Mouse (Mus musculus) midbrain, embryonic 16.5 days (tissue): ENCODE results near the gene Prox1. TPM values are rescaled to one million over a fixed set of nuclear protein-coding genes. Genes with fewer than 3 reads are reported as not detected.

Experiments
- ATAC-seq: fragments of 200-750 bp; cut with Nextera tagmentation; 2 replicates; pipeline ENCODE4 v1.8.0; 2017; ENCODE audit warnings: moderate TSS enrichment
- H3K27ac ChIP-seq: fragments of 300-500 bp; sonication (generic); 2 replicates; pipeline ENCODE4 v1.5.1; 2014; ENCODE audit warnings: mild to moderate bottlenecking, low read length, mixed read lengths
- H3K27me3 ChIP-seq: fragments of 300-500 bp; sonication (generic); 2 replicates; pipeline ENCODE4 v1.6.1; 2014; ENCODE audit warnings: low read depth, low read length, mixed read lengths; ENCODE audit not compliant: control insufficient read depth, insufficient read depth
- H3K36me3 ChIP-seq: fragments of 300-500 bp; sonication (generic); 2 replicates; pipeline ENCODE4 v1.6.1; 2014; ENCODE audit warnings: mild to moderate bottlenecking, low read length, moderate library complexity, mixed read lengths; ENCODE audit not compliant: control insufficient read depth, insufficient read depth
- H3K4me1 ChIP-seq: fragments of 300-500 bp; sonication (generic); 2 replicates; pipeline ENCODE4 v1.6.1; 2014; ENCODE audit warnings: mild to moderate bottlenecking, low read length, mixed read lengths; ENCODE audit not compliant: control insufficient read depth, insufficient read depth
- H3K4me2 ChIP-seq: fragments of 300-500 bp; sonication (generic); 2 replicates; pipeline ENCODE4 v1.6.1; 2014; ENCODE audit warnings: mild to moderate bottlenecking, low read length, mixed read lengths
- H3K4me3 ChIP-seq: fragments of 300-500 bp; sonication (generic); 2 replicates; pipeline ENCODE4 v1.5.1; 2014; ENCODE audit warnings: low read depth, mild to moderate bottlenecking, low read length, moderate library complexity, mixed read lengths
- H3K9ac ChIP-seq: fragments of 300-500 bp; sonication (generic); 2 replicates; pipeline ENCODE4 v1.6.1; 2014; ENCODE audit warnings: low read depth, low read length, mixed read lengths
- H3K9me3 ChIP-seq: fragments of 300-500 bp; sonication (generic); replicated peaks from 2 replicates; pipeline ENCODE4 v1.6.1; 2014; ENCODE audit warnings: mild to moderate bottlenecking, low read length, mixed read lengths; ENCODE audit not compliant: control insufficient read depth, poor library complexity, severe bottlenecking
- WGBS: fragments of 180-500 bp; shearing (Covaris S2); extraction: QIAGEN DNeasy Blood & Tissue Kit; methylation state at CpG from one replicate; pipeline ENCODE4 v1.1.7; 2014; 5-methylcytosine and 5-hydroxymethylcytosine counted together
- polyA plus RNA-seq: library from polyadenylated mRNA; unstranded; fragments of >200 nt; fragmentation: Nextera tagmentation; extraction: Ambion mirVana; gene quantifications from 2 replicates; pipeline ENCODE4 v1.2.1, GENCODE M21; 2015

The Prox1 gene
- polyA plus RNA-seq = 15.9 and 33.5 TPM in 2 replicates

DNA sequence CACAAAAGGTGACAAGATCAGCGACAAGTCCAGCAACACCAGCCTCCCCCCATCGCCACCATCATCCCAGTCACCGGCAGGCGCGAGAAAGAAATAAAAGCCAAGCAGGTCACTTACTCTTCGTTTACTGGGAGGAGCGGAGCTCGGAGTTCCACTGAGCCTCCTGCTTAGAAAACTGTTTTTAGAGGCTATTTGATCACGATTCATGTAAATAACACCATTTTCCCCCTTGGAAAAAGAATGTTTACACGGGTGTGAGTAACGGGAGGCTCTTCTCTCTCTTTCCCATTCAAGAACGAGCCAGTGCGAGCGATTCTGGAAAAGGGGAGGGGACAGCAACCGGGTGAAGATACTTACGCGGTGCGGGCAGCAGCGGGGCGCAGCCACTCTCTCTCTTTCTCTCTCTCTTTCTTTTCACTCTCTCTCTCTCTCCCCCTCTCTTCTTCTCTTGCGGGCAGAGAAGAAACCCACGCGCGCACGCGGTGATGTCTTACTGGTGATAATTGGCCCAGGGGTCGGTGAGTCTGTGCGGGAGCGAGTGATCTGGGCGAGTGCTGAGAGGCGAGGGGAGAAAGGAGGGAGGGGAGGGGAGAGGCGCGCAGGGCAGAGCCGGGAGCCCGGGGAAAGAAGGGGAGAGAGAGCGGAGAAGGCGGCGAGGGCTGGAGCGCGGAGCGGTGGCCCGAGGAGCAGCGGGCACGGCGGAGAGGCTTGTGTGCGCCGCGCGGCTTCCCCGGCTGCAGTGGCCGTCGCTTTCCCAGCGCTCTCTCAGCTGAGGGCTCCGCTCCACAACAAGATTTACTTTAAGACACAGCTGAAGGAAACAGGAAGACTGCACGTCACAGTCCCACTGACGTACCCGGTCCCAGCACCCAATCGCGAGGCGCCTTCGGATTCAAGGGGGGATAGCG lies at the start of gene Prox1:
Prox1 (minus strand) TSS at position 804 of the 908 bp plus-strand sequence.
- peak within 1 kb of the TSS; percentile 69 for H3K4me3 ChIP-seq
- peak within 1 kb of the TSS; percentile 77 for H3K27ac ChIP-seq
- no peaks in the 10 kb centered on the region for H3K9me3 ChIP-seq
- ATAC-seq = peak; percentile 91
- peaks cover 34% of the 10 kb centered on the region for H3K4me1 ChIP-seq
- peak within 1 kb of the TSS; percentile 98 for H3K4me2 ChIP-seq
- H3K36me3 ChIP-seq = no peaks in the 10 kb centered on the region
- under 1% methylated on average over 60 of the region's 62 CpGs for WGBS
- no peaks in the 10 kb centered on the region; the same call in none of the 2 replicates for H3K27me3 ChIP-seq
- peak within 1 kb of the TSS; percentile 70 for H3K9ac ChIP-seq

DNA sequence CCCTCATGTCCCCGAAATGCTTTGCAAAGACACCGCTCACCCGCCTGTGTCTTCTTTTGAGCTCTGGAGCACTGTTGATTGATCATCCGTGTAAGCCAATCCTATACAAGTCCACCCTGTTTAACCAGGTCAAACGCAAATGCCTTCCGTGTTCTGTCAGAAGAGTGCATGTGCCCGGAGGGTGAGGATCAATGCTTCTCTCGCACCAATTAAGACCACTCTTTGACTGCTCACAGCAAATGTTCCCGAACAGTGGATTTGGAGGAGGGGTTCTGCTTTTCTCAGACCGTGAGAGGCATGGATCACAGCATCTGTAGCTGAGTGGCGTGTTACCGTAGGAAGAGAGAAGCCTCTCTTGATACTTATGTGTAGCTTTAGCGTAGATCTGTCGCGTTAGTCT lies 46.1 kb upstream of the Prox1 start:
- Histone ChIP-seq H3K4me3 (no peak overlapping the region), H3K4me1 (no peaks in the 10 kb centered on the region)
- ATAC-seq = no peak

DNA sequence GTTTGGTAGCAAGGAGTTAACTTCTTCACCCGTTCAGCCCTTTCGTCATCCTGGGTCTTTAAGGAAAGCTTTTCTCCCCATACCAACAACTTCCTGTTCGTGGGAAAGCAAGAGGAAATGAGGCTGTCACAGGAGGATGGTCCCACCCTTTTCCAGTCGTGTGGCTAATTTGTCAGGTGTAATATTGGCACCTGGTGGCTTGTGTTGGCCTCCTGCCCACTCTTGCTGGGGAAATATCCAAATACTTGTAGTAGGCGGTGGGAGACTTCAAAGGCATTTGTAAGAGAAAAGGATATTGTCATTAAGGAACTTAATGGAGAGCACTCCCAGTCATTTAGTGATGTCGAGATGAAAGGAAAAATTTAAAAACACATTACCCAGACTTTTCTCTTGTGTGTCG lies 44.1 kb upstream of the Prox1 start:
- H3K36me3 ChIP-seq = no peaks in the 10 kb centered on the region
- no peaks in the 10 kb centered on the region for H3K27me3 ChIP-seq
- H3K4me3 ChIP-seq = no peak overlapping the region
- no peaks in the 10 kb centered on the region; the same call in 1 of the 2 replicates for H3K9me3 ChIP-seq
- H3K27ac ChIP-seq = no peak overlapping the region
- no peaks in the 10 kb centered on the region for H3K4me1 ChIP-seq
- WGBS = 83% methylated on average over 7 of the region's 7 CpGs
- ATAC-seq = no peak
- no peak overlapping the region for H3K9ac ChIP-seq
- H3K4me2 ChIP-seq = no peak overlapping the region

More for the DNA sequence above, 46.1 kb upstream of the Prox1 start:
- 58% methylated on average over 15 of the region's 15 CpGs for WGBS
- Histone ChIP-seq H3K27ac (no peak overlapping the region), H3K4me2 (0 out of 2 replicates have a peak overlapping the region, but pooled peaks have one; percentile 11), H3K36me3 (no peaks in the 10 kb centered on the region), H3K27me3 (no peaks in the 10 kb centered on the region), H3K9ac (no peak overlapping the region), H3K9me3 (no peaks in the 10 kb centered on the region; the same call in 1 of the 2 replicates)

DNA sequence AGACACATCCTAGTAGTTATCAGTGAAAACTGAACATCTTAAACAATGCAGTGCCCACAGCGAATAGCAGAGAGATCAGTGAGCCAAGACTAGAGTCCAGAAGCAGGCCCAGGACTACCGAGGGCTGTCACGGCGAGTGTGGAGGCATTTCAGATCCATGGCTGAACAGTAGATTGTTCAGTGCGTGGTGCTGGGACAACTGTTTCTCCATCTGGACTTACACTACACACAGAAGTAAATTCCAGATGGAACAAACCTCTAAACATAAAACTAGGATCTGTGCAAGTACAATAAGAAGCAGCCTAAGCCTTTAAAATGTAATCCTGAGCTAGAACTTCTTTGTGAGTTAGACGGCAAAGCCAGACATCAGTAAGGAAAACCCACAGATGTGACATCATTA lies 42.7 kb upstream of the Prox1 start:
- Histone ChIP-seq H3K27me3 (no peaks in the 10 kb centered on the region), H3K27ac (no peak overlapping the region), H3K4me2 (no peak overlapping the region), H3K9me3 (no peaks in the 10 kb centered on the region; the same call in 1 of the 2 replicates), H3K9ac (no peak overlapping the region), H3K4me1 (no peaks in the 10 kb centered on the region), H3K36me3 (no peaks in the 10 kb centered on the region), H3K4me3 (no peak overlapping the region)
- WGBS = 94% methylated on average over 6 of the region's 6 CpGs
- no peak for ATAC-seq

DNA sequence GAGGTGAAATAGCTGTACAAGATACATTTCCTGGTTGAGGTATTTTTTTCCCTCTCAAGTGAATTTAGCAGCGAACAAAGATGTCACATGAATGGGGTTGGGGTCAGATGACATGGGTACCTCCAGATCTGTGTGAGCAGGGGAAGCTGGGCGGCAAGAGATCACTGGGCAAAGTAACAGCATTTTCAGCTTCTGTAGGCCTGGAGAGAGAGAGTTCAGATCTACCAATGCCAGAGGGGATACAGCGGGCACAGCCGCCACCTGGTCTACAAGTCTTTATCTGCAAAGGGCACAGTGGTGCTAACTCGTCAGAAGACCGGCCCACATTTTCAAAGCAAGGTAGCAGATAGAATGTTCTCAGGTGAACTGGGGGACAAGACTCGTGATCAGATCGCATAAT lies 36.7 kb upstream of the Prox1 start:
- no peak overlapping the region for H3K9ac ChIP-seq
- no peak overlapping the region for H3K4me3 ChIP-seq
- no peak for ATAC-seq
- WGBS = 92% methylated on average over 8 of the region's 8 CpGs
- H3K27me3 ChIP-seq = no peaks in the 10 kb centered on the region
- no peaks in the 10 kb centered on the region for H3K36me3 ChIP-seq
- no peak overlapping the region for H3K27ac ChIP-seq
- no peaks in the 10 kb centered on the region for H3K4me1 ChIP-seq
- H3K9me3 ChIP-seq = no peaks in the 10 kb centered on the region
- no peak overlapping the region for H3K4me2 ChIP-seq

DNA sequence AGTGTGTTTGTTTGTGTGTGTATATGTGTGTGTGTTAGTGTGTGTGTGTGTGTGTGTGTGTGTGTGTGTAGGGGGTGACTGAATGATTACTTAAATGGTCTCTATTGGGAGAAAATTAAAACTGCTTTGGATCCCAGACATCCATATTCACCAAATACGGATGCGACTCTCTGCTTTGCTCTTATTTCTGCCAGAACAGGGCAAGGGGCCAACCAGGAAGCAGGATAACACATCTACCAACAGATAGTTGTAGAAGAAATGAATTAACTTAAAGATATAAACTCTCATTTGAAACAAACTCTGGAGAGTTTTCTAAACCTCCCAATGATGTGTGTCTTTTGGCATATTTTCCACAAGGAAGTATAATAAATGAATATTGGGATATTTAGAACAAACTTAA lies 35.2 kb upstream of the Prox1 start:
- WGBS = 97% methylated on average over 2 of the region's 2 CpGs
- H3K36me3 ChIP-seq = no peaks in the 10 kb centered on the region
- H3K4me2 ChIP-seq = no peak overlapping the region
- ATAC-seq = no peak
- no peak overlapping the region for H3K9ac ChIP-seq
- H3K4me1 ChIP-seq = no peaks in the 10 kb centered on the region
- no peaks in the 10 kb centered on the region for H3K27me3 ChIP-seq
- H3K4me3 ChIP-seq = no peak overlapping the region
- H3K27ac ChIP-seq = no peak overlapping the region
- H3K9me3 ChIP-seq = no peaks in the 10 kb centered on the region

DNA sequence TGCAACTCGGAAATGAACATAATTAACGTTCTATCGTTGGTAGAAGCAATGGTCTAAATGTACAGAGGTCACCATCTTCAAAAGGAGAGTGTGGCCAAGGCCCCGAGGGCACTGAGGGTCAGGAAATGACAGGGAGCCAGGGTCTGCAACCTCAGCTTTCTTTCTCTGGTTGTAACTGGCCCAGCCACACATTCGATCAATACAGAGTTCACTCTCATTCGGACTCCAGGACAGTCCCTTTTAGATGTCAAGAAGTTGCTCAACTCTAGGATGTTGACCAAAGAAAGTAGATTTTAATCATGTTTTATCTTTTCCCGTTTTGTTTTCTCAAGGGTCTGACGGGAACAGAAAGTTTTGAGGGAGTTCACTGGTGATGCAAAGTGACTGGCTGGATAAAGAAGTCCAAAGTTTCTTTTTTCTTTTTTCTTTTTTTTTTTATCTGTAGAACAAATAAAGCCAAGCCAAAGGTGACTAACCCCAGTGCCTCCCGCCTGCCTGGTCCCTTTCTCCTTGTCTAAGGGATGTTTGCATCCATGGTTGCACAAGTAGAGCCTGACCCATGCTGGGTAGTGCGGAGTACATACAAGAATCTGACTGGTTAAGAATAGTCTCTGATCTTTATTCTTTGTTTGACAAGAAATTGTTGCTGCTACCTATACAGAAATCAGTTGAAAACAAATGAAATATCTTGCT lies 34.0 kb upstream of the Prox1 start:
- H3K36me3 ChIP-seq = no peaks in the 10 kb centered on the region
- no peak overlapping the region for H3K4me3 ChIP-seq
- H3K4me2 ChIP-seq = no peak overlapping the region
- no peaks in the 10 kb centered on the region for H3K27me3 ChIP-seq
- H3K27ac ChIP-seq = no peak overlapping the region
- ATAC-seq = no peak
- H3K9me3 ChIP-seq = no peaks in the 10 kb centered on the region
- WGBS = 55% methylated on average over 10 of the region's 10 CpGs
- no peaks in the 10 kb centered on the region for H3K4me1 ChIP-seq
- H3K9ac ChIP-seq = no peak overlapping the region

DNA sequence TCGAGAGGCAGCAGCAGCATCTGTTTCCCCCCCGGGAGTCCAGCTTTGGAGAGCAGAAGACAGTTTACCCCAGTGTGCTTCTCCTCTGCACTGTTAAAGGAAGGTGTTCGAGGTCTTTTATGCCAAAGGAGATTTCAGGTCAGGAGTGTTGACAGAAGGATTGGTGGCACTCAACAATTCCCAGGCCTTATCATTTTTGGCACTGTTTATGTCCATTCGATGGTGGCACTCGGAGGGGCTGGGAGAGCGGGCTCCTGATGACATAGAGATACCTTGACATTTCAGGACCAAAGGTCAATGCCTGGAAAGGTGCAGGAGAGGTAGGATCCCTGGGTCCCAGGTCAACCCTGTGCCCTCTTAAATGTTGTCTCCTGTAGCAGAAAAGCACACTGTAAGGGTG lies 31.2 kb upstream of the Prox1 start:
- H3K27me3 ChIP-seq = no peaks in the 10 kb centered on the region
- no peaks in the 10 kb centered on the region for H3K36me3 ChIP-seq
- H3K9me3 ChIP-seq = no peaks in the 10 kb centered on the region
- H3K4me1 ChIP-seq = no peaks in the 10 kb centered on the region
- H3K4me2 ChIP-seq = no peak overlapping the region
- no peak overlapping the region for H3K9ac ChIP-seq
- H3K4me3 ChIP-seq = no peak overlapping the region
- ATAC-seq = no peak
- H3K27ac ChIP-seq = no peak overlapping the region
- WGBS = 92% methylated on average over 6 of the region's 6 CpGs

DNA sequence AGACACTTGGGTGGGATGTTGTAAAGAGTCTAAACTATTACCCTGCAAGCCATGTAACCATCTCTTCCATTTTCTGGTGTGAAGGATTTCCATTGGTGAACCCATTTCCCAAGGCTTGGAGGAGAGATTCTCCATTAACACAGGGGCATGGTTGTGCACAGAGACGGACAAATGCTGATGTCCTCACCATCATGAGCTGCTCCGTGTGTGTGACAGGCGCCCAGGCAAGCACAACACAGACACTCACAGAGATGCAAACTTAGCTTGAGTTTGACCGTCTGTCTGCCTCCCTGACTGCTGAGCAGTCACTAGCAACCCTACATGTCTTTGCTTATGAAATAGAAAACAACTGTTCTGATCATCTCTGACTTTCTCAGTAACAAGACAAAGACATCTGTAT lies 30.5 kb upstream of the Prox1 start:
- Histone ChIP-seq H3K4me2 (no peak overlapping the region), H3K36me3 (no peaks in the 10 kb centered on the region), H3K4me1 (no peaks in the 10 kb centered on the region), H3K27me3 (no peaks in the 10 kb centered on the region), H3K9me3 (no peaks in the 10 kb centered on the region), H3K27ac (no peak overlapping the region), H3K9ac (no peak overlapping the region), H3K4me3 (no peak overlapping the region)
- 93% methylated on average over 4 of the region's 4 CpGs for WGBS
- ATAC-seq = no peak
